Mouse (Mus musculus): ENCODE measurements at regions not wholly inside any gene's neighbourhood (a gene's known extent, or its start where the extent isn't known, plus 50 kb on each side); places are given as distances from the start of the nearest gene placed in this dataset.

DNA sequence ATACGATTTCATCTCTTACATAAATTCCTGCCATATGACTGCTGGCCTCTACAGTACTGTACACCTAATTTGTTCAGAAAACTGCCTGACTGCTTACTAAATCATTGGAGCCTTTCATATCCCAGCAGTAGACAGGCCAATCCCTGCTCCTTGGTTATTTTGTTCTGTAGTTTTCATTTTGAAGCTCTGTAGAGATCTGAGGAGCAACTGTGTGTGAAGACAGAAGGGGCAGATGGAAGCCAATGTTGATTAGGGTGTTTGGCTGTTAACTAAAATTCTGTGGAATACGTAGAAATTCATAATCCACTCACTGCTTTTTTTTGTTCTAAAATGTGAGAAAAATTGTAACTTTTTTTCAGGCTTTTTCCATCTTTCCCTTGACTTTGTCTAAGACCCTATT is 573.1 kb downstream of the Ets1 start:
- DNase-seq (ENCODE audit: low spot score), result no peak

DNA sequence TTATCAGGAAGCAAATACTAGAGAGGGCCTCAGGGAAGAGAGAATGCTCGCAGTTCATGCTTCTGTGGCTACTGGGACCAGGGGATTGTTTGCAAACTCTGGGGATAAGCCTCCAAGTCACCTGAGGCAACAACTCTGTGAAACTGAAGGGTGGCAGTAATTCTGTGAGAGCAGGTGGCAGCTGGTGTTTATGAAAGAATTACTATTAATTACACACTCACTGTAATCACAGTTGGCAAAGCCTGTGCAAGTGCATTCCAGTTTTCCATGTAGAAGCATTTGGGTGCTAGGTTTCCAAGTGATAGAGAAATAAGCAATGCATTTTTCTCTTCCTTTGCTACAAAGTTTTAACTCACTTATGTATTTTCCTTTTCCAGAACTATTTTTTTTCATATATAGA is 578.5 kb downstream of the Ets1 start:
- no peak for DNase-seq (ENCODE audit: low spot score)

DNA sequence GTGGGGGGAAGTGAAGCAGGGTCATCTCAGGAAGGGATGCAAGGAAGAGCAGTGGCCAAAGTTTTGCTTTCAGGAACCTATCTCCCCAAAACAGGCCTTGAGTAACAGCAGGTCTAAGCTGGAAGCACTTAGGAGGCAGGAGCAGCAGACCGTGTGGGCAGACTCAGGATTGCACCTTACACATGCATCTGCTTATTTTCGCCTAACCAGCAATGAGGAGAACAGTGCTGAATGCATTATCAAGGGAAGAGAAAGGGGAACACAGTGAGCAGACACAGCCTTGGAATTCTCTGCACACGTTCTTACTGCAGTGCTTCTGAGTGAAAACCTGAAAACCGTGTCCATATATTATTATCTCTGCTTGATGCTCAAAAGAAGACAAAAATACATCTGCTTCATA is 585.0 kb downstream of the Ets1 start:
- no peak for DNase-seq (ENCODE audit: low spot score)

DNA sequence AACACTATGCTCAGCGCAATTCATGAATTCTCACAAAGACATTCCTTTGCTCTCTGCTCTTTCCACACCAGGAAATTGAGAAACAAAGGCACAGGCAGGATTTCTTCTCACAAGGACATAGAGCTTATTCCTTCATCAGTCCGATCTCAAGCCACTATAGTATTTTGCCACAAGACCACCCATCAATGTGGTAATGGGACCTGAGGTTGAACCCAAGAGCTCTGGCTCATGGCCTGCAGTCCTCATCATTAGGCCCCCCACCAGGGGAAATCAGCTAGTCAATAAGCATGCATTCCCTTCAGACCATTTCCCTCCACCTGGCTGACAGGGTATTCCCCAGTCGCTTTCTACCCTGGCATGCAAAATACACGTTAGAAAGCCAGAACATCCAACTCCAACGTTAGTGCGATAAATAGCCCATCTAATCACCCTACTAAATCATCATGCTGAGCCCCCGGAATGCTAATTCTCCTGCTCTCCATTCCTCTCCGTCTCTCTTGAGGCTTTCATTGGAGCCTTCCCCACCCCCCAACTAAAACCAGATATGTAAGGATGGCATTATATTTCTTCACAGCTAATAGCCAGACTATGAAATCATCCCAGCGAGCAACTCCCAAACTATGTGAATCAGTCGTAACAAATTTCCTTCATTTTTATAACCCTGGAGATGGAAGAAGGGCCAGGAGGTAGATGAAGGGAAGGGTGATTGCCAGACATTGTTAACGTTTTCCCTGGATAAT is 586.2 kb downstream of the Ets1 start:
- no peak for DNase-seq (ENCODE audit: low spot score)

DNA sequence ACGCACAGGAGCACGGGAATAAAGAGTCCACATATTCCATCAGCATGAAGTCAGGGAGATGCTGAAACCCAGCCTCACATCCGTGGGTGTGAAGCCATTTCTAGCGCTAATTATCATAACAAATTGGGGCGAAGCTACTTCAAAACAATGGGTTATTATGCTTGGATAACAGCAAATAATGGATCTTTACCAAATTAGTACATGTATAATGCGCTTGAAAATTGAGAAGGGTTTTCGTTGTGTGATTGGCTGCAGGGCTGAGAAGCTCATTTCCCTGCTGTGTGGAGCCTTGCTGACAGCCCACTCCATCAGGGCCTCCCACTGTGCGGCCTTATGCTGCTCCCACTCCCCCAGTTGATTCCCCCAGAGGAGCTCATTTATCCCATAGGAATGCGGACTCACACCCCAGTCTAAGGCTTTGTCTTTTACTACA is 597.7 kb downstream of the Ets1 start:
- no peak for DNase-seq (ENCODE audit: low spot score)

DNA sequence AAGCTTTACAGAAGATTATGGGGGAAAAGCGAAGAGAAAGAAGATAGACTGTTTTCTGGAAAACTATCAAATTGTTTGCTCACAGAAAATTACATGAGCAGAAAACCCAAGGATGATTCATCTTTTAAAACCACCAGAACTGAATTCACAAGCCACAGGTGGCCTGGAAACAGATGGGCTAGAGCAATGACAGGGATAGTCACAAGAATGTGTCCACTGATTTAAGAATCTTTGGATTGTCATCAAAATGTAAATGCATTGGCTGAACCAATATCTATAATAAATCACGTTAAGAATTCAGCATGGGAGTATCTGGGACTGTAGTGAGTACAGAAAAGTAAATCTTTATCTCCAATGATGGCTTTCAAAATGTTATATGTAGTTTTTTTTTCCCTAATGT is 602.2 kb downstream of the Ets1 start:
- DNase-seq (ENCODE audit: low spot score), result no peak

DNA sequence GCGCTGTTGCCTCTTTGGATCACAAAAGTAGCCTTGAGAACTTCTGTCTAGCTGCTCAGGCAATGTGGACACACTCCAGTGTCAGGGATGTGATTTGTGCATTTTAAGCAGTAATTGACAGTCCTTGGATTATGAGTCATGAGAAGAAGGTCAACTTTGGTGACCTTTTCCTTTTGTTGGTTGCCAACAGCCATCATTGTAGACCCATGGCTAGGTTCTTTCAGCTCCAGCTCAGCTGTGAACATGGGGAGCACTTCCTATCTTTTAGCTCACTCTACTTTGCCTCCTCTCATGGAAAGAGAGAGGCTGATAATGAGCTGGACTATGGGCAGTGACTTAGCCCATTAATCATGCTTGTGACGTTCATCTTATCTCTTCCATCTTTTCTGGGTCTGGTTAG is 602.8 kb downstream of the Ets1 start:
- no peak for DNase-seq (ENCODE audit: low spot score)

DNA sequence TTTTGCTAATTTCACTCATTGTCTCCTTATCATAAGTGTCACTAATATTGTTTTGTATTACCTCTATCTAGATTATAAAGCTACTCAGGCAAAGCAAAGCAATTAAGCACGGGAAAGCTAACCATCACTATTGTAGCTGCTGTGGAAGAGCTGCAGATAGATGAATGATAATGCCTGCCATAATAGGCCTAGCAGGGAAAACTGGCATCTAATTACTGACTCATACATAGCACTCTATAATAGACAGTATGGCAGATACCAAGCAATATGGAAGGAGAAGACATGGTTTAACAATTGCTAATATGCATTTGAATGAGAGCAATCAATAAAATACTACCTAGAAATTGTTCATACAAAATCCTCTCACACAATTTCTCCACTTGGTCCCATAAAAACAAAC is 604.5 kb downstream of the Ets1 start:
- DNase-seq (ENCODE audit: low spot score), result no peak

DNA sequence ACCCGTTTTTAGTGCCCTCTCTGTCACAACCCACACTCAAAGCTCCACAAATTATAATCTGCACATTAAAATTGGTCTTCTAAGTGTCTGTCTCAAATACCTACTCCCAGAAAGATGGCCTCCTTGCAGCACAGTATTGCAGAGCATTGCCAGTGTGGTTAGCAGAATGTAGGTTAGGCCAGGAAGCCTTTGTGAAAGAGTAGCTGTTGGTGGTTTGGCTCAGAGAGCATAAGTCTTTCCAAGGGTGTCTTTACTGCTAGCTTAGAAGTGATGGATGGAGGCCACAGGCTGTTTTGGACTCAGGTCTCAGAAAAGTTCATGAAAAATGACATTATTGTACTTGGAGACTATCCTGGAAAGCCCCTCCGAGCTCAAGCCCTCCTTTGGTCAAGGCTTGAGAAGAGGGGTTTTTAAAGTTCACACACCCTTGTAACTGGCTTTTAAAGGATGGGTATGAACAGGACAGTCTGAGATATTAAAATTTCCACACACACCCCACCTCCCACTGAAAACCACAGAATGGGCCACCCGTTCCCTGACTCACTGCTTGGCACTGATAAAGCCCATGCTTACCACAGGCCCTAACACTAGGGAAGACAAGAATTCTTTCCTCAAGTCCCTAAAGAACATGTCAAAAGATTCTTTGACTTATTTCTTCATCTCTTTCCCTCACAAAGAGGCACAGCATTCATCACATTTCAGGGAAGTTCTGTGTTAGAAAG is 605.1 kb downstream of the Ets1 start:
- DNase-seq (ENCODE audit: low spot score), result no peak

DNA sequence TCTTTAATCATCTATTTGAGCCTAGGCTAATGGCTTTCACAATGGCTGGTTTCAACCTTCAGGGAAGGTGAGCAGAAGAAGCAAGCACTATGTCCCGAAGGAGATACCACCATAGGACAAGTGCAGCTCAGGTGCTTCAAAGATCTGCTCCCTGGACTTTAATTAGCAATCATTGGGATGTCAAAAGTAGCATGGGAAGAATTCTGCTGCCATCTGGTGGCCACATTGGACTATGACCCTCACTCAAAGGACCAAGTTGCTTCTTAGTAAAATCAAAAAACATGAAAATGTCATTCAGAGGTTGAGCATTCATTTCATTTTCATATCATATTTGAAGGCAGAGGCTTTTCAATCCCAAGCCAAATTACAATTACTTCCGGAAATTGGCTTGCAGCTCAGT is 610.9 kb downstream of the Ets1 start:
- peak; percentile 43 for DNase-seq (ENCODE audit: low spot score)

DNA sequence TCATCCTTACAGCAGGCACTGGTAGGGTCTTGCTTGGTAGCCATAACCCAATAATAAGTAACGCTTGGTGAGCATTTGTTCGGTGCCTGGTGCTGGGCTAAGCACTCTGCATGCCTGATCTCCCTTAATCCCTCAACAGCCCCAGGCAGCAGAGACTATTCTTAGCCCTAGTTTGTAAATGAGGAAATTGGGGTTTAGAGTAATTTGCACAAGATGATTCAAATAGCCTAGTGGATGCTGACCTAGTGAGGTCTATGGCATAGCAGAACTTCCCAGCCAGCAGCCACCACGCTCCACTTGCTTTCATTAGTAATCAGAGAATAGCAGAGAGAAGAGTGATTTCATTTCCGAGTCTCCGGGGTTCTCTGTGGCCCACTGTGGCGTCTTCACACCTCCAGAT is 622.2 kb downstream of the Ets1 start:
- DNase-seq (ENCODE audit: low spot score), result no peak

DNA sequence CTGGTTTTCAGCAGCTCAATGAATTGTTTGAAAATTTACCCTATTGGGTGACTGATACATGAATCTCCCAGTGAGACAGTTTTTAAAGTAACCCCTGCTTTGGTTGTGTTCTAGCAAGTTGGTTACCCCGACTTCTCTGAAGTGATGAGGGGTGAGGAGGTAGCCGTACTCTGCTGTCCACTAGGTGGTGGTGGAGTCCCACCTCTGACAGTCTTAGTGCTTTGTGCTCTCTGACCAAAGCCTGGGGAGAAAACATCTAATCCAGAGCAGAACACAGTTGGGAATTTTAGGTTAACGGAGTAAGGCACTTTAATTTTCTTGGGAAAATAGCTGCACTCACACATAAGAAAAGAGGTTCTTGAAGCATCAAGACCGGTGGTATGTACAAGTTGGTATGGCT is 624.1 kb downstream of the Ets1 start:
- DNase-seq (ENCODE audit: low spot score), result no peak

DNA sequence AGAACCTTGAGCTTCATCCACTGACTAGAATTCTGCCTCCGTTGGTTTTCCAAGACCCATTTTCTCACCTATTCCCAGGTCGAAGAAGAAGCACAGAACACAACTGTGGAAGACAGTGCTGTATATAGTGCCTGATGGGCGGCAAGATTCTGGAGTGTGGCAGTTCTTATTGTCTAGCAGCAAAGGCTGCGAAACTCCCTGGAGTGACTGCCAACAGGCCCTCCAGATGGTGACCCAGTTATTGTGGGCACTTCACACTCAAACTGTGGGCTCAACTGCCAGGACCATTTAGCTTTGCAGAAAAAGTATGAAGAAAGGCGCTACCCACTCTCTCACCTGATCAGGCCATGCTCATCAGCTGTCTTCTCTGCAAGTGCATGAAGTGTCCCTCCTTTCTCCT is 653.4 kb downstream of the Ets1 start:
- no peak for DNase-seq (ENCODE audit: low spot score)

DNA sequence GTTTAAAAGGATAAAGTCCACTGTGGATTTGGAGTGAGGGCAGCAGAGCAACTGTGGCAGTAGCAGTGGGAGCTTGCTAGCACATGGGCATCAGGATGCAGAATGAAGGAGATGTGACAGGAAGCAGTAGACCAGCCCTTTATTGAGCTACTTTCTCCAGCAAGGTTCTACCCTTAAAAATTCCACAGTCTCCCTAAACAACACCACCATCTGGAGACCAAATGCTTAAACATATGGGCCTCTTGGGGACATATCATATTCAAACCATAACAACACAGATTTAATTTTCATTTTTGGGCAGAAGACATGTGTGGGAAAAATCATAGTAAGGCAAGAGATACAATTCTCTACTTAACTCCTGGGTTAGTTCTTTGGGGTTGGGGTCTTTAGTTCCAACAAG is 656.1 kb downstream of the Ets1 start:
- DNase-seq (ENCODE audit: low spot score), result no peak

DNA sequence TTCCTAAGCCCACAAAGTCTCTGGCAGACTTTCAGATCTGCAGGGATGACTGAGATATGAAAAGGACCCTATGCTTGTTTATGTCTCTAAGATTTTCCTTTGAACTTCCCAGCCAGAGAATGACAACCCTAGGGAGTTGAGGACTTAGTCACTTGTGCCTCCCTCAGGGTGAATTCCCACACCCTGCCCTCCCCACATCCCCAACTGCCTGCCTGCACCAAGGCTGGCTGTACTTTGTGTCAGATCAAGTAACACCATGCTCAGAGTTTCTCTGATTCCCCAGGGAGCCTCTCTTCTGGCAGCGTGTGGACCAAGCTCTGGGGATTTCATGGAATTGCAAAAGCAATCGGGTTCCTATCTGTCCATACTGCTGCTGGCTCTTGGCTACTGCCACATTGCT is 659.9 kb downstream of the Ets1 start:
- no peak for DNase-seq (ENCODE audit: low spot score)

DNA sequence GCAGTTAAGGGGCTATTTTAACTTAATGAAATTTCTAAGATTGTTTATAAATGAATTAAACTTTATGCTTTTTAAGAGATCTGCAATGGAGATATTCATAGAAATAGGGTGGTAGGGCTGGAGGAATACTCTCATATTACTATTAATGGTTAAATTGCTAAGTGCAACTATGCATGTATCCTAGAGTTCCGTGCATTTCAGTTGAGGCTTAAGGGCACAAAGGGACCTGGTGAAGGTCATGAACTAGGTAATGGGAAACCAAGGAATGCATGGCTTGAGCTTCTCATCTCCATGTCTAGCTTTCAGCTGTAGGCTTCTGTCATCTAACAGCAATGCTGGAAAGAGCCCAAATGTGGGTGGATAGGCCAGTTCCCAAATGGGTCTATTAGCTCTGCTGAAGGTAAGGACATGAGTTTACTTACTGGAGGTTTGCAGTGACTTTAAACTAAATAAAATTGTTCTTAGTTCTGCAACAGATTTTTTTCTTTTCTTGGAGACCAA is 683.6 kb downstream of the Ets1 start:
- DNase-seq (ENCODE audit: low spot score), result no peak

DNA sequence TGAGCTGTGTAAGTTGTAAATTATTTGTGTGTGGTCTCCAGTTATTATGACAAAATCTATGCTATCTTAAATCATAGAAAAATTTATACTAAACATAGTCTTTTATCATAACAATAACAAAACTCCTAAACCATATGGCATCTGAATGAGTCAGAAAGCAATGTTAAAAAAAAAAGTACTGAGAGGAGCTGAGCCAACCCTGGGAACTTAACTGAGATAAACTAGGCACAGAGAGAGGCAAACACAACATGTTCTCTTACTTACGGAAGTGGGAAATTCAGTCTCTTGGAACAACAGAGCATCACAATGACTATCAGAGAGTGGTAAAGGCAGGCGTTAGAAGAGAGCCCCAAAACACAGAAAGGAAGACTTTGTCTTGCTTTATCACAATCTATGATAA is 691.7 kb downstream of the Ets1 start:
- DNase-seq (ENCODE audit: low spot score), result no peak

DNA sequence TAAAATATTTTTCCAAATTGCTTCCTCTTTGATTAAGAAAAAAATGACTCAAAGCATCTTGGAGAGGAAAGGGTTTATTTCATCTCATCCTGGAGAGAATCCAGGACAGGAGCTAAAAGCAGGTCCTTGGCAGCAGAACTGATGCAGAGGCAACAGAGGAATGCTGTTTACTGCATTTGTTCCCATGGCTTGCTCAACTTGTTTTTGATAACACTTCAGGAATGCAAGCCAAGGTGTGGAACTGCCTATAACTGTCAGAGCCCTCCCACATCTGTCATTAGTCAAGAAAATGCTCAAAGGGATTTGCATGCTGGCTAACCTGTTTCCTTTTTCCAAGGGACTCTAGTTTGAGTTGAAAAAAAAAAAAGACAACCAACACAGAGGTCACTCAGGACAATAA is 714.2 kb downstream of the Ets1 start:
- DNase-seq (ENCODE audit: low spot score), result no peak

DNA sequence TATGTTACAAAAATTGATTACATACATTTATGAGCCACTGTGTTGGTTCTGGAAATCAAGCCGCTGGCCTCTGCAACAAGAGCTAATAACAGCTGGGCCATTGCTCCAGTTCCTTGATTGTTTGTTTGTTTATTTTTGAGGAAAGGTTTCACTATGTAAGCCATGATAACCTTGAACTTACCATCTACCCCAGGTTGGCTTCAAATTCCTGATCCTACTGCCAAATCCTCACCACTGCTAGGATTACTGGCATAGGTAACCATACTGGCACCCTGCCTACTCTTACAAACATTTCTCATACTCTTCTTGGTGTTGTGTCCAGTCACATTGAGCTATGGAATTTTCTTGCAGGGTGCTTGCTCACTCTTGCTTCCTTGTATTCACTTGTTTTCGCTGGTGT is 720.6 kb downstream of the Ets1 start:
- DNase-seq (ENCODE audit: low spot score), result no peak

DNA sequence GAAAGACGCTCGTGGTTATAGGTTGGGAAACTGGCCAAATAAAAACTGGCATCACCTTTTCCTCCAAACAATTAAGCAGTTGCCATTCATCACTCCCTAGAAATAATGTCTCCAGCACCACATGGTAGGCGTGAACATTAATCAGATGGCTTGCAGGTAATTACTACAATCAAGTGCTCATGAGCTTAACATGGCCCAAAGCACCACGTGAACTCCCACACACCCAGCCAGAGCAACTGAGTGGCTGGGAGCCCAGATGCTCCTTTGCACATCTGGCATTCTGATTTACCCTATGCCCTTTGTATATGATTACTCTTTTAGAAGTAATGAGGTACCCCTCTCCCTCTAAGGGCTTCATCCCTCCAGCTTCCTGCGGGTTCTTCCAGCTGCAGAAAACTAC is 724.9 kb downstream of the Ets1 start:
- DNase-seq (ENCODE audit: low spot score), result no peak

DNA sequence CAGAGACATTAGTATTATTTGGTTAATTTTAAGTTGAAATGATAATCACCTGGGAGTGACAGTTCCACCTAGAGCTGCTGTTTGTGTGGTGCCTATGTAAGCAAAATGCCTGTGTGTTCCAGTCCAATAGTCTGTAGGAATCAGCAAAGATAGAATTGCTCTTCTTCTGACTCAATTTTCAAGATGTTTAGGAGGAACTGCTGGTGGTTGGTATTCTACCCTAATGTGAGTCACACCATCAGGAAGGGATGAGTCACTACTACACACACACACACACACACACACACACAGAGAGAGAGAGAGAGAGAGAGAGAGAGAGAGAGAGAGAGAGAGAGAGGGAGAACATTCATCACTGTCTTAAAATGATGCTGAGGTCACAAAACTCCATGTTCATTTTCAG is 753.1 kb downstream of the Ets1 start:
- no peak for DNase-seq (ENCODE audit: low spot score)

DNA sequence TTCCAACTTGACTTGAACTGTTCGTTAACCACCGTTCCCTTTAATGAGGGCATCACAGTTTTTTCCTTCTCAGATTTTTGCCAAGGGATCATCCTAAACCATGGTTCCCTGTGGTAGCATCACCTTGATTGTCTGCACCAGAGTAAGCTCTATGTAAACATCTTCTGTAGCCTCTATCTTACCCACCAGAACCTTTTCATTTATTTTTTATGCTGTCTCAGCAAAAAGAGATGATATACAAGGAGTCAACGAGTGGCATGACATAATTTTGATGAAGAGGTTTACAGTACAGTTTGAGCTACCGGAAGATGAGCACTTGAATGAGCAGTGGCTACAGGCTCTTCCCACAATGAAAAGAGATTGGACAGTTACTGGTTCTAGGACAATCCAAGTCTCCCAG is 768.7 kb downstream of the Ets1 start:
- no peak for DNase-seq (ENCODE audit: low spot score)

DNA sequence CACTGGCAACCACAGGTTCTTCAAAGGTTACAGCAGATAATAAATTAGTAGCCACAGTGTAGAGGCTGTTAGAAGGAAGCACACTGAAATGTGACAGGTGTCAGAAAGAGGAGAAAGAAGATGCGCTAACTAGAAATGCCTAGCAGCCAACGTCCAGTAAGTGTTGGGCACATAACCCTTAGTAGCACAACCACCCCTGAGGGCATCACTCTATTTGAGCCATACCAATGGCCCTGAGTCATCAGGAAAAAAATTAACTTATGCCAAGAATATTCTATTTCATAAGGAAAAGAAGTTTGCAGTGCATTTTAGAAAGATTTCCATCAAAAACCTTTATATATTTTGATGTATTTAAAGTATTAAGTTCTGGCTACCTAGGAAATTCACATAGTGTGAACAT is 771.5 kb downstream of the Ets1 start:
- DNase-seq (ENCODE audit: low spot score), result no peak
